Mouse (Mus musculus) liver, embryonic 12.5 days (tissue): ENCODE data around the gene Clrn2. TPM values are rescaled to one million over a fixed set of nuclear protein-coding genes. Genes with fewer than 3 reads are reported as not detected.
"Not testable (repeated sequence)": the region's sequence is repeated elsewhere in the genome, so short reads cannot be mapped to it uniquely, and the experiment has no call there.

Experiments used
- ATAC-seq: fragments of 200-750 bp; cut with Nextera tagmentation; 2 replicates; pipeline ENCODE4 v1.8.0; 2017; ENCODE audit warnings: moderate number of reproducible peaks, mild to moderate bottlenecking, moderate library complexity
- H3K27ac ChIP-seq: fragments of 300-500 bp; sonication (generic); 2 replicates; pipeline ENCODE4 v1.5.1; 2016; ENCODE audit warnings: mild to moderate bottlenecking
- H3K27me3 ChIP-seq: fragments of 300-500 bp; sonication (generic); replicated peaks from 2 replicates; pipeline ENCODE4 v1.6.1; 2016; ENCODE audit warnings: mild to moderate bottlenecking, moderate library complexity
- H3K36me3 ChIP-seq: fragments of 300-500 bp; sonication (generic); 2 replicates; pipeline ENCODE4 v1.6.1; 2016; ENCODE audit warnings: mild to moderate bottlenecking, moderate library complexity
- H3K4me1 ChIP-seq: fragments of 300-500 bp; sonication (generic); 2 replicates; pipeline ENCODE4 v1.6.1; 2016
- H3K4me2 ChIP-seq: fragments of 300-500 bp; sonication (generic); 2 replicates; pipeline ENCODE4 v1.6.1; 2016; ENCODE audit warnings: mild to moderate bottlenecking, moderate library complexity
- H3K4me3 ChIP-seq: fragments of 300-500 bp; sonication (generic); 2 replicates; pipeline ENCODE4 v1.5.1; 2016; ENCODE audit warnings: mild to moderate bottlenecking, moderate library complexity
- H3K9ac ChIP-seq: fragments of 300-500 bp; sonication (generic); 2 replicates; pipeline ENCODE4 v1.6.1; 2016; ENCODE audit warnings: mild to moderate bottlenecking, moderate library complexity
- H3K9me3 ChIP-seq: fragments of 300-500 bp; sonication (generic); replicated peaks from 2 replicates; pipeline ENCODE4 v1.6.1; 2016; ENCODE audit warnings: mild to moderate bottlenecking, moderate library complexity
- WGBS: fragments of 180-500 bp; shearing (Covaris S2); methylation state at CpG from one replicate; pipeline ENCODE4 v1.1.7; 2016; ENCODE audit not compliant: insufficient replicate concordance; 5-methylcytosine and 5-hydroxymethylcytosine counted together
- polyA plus RNA-seq: library from polyadenylated mRNA; unstranded; fragments of >200 nt; fragmentation: Nextera tagmentation; extraction: Ambion mirVana; gene quantifications from 2 replicates; pipeline ENCODE4 v1.2.1, GENCODE M21; 2016

Gene Clrn2
- polyA plus RNA-seq = not detected in 2 replicates

DNA sequence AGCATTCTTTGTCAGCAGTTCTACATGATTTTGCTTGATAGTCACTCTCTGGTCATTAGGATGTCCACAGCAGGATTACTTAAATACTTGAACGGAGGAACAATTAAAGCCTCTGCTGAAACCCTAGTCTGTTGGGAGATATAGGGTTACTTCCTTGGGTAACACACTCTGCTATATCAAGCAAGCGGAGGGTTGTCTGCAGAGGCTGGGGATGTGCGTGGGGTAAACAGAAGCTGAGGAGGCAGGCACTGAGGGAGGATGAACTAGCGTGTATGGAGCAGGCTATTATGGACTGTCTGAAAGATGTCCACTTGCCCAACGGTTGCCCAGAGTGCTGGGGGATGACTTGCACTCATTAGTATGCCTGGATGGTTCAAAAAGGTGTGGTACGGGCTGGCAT, at the start of gene Clrn2:
Gene Clrn2 (plus strand): TSS at position 301 of the 400 bp plus-strand sequence.
- H3K4me1 ChIP-seq = peaks cover 22% of the 10 kb centered on the region
- WGBS = 70% methylated on average over 6 of the region's 6 CpGs
- no peak within 1 kb of the TSS for H3K4me3 ChIP-seq
- H3K27me3 ChIP-seq = 0 out of 2 replicates have a peak, but pooled peaks cover 5% of the 10 kb centered on the region
- H3K4me2 ChIP-seq = no peak within 1 kb of the TSS
- ATAC-seq = no peak
- H3K9me3 ChIP-seq = no peaks in the 10 kb centered on the region
- H3K36me3 ChIP-seq = no peaks in the 10 kb centered on the region
- no peak within 1 kb of the TSS for H3K9ac ChIP-seq
- H3K27ac ChIP-seq = no peak within 1 kb of the TSS

- Histone ChIP-seq H3K27ac (no peak overlapping the region), H3K9me3 (no peaks in the 10 kb centered on the region), H3K27me3 (no peaks in the 10 kb centered on the region), H3K36me3 (no peaks in the 10 kb centered on the region), H3K4me1 (no peaks in the 10 kb centered on the region), H3K9ac (no peak overlapping the region), H3K4me2 (no peak overlapping the region), H3K4me3 (no peak overlapping the region)
- WGBS = 50% methylated on average over 2 of the region's 2 CpGs
- ATAC-seq = no peak
These were observed 47.4 kb upstream of the Clrn2 start for GRCm38 (mm10) chr5:45406129-45406528.

DNA sequence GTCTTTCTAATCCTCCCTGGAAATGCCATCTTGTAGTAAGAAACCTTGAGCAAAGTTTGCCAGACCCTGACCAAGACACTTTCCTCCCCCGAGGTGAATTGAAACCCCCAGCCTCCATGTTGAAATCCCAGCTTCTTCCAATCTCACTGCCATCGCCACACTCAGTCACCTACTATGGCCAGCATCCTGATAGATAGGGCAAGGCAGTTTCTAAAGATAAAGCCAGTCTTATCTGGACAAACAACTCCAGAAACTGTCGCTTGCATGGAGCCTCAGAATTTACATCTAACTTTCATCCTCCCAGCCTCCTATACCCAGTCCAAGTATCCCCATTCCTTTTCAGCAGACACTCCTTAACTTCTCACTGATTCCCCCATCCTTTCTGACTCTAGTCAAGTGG, 37.1 kb upstream of the Clrn2 start:
- H3K4me3 ChIP-seq = no peak overlapping the region
- H3K4me1 ChIP-seq = no peaks in the 10 kb centered on the region
- no peaks in the 10 kb centered on the region for H3K36me3 ChIP-seq
- no peak overlapping the region for H3K9ac ChIP-seq
- no peaks in the 10 kb centered on the region for H3K27me3 ChIP-seq
- no peaks in the 10 kb centered on the region for H3K9me3 ChIP-seq
- no peak overlapping the region for H3K4me2 ChIP-seq
- no peak for ATAC-seq
- WGBS = 53% methylated on average over 3 of the region's 3 CpGs
- no peak overlapping the region for H3K27ac ChIP-seq

DNA sequence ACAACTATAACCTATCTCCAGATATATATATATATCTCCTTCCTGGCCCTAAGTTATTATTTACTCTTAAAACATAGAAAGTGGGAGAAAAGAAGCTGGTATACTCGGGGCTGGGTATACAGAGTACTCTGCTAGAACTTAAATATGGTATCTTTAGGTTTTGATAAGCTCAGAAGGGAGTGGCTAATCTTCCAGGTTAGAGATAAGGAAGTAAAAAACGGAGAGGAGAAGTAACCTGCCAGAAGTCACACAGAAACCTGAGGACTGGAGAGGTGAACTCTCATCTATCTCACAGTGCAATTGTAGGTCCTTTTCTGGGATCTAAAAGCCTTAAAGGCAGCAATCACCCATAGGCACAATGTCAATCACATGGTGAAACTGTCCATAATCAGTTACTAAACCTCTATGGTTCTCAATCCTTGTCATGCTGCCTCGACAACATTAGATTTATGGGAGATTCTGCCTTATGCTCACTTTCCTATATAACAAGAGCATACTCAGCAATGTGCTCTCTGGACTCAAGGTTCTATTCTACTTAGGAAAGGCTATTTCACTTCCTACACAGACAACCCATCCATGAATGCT, 35.6 kb upstream of the Clrn2 start:
- Histone ChIP-seq H3K4me1 (no peaks in the 10 kb centered on the region), H3K9me3 (no peaks in the 10 kb centered on the region), H3K27me3 (no peaks in the 10 kb centered on the region), H3K4me2 (no peak overlapping the region), H3K4me3 (no peak overlapping the region), H3K36me3 (no peaks in the 10 kb centered on the region), H3K27ac (no peak overlapping the region), H3K9ac (no peak overlapping the region)
- no peak for ATAC-seq
- 36% methylated on average over 3 of the region's 3 CpGs for WGBS

DNA sequence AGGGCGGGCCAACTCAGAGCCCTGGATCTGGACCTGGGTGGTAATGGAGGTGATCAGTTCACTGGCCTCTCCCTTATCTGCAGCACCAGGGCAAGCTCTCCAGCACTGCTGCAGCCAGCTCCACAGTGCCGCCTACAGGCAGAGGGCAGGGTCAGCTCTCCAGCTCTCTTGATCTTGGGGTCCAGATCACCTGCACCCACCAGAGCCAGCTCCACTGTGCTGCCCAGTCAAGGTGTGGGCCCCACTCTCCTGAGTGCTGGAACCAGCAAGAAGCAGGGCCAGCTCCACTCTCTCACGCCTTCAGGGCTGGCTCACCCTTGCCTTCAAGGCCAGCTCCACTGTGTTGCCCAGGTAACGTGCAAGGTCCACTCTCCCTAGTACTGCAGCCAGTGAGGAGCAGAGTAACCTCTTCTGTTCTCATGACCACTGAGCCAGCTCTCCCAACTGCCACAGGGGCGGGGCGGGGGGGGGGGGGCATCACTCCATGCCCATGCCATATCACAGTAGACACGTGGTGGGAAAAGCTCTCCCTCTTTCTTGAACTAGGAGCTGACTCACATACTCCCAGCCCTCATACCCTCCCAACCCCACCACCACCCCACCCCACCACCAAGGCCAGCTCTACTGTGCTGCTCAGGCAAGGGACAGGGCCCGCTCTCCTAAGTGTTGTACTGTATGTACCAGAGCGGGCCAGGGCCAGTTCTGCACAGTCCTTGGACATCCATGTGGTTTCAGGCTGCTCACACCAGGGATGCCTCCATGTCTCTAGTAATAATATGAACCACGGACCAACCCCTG, 33.5 kb upstream of the Clrn2 start:
- H3K9me3 ChIP-seq = no peaks in the 10 kb centered on the region
- H3K4me3 ChIP-seq = no peak overlapping the region
- no peaks in the 10 kb centered on the region for H3K4me1 ChIP-seq
- no peaks in the 10 kb centered on the region for H3K27me3 ChIP-seq
- peak; percentile 60; the same call in 1 of the 2 replicates for ATAC-seq
- H3K9ac ChIP-seq = no peak overlapping the region
- no peak overlapping the region for H3K4me2 ChIP-seq
- H3K36me3 ChIP-seq = no peaks in the 10 kb centered on the region
- H3K27ac ChIP-seq = no peak overlapping the region
- 64% methylated on average over 10 of the region's 10 CpGs for WGBS

DNA sequence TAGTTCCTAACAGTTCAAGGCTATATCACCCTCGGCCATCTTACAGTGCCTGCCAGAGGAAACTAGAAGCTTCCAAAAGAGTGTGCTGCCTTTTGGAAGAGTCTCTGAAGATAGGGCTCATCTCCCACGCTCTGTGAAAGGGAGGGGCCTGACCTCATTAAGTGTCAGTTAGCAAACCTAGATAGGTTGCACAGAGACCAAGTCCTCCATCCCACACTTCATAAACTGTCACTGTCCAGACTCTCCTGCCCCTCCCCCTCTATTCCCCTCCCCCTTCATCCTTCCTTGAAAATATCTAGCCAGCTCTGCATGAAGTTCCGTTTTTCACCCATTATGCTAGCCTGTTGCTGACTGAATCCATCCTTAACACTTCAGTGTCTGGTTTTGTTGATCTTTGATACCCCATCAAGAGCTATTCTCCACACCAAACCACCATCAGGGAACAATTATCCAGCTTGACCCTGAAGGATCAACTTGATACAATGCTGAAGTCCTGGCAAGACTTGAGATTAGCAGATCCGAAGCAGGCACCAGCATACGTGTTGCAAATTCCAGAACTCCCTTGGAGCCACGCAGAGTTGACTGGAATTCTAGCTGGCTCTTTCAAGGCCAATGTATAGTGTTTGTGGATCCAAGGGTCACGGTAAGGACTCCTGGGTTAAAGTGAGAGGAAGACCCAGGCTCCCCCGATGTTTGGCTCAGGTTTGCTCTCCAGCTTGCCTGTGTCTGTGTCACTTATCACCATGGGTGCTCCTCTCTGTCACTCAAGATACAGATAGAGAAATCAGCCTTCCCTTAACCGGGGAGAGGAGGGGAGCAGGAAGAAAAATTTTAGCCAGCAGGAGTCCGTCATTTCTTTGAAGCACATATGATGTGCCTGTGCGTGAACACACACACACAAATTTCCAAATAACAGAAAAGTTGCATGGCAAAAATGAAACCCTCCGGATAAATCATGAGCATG, 31.4 kb upstream of the Clrn2 start:
- WGBS = 56% methylated on average over 12 of the region's 12 CpGs
- Histone ChIP-seq H3K9ac (no peak overlapping the region), H3K27me3 (no peaks in the 10 kb centered on the region), H3K36me3 (no peaks in the 10 kb centered on the region), H3K4me2 (no peak overlapping the region), H3K9me3 (no peaks in the 10 kb centered on the region), H3K27ac (no peak overlapping the region), H3K4me1 (no peaks in the 10 kb centered on the region), H3K4me3 (no peak overlapping the region)
- ATAC-seq = no peak

DNA sequence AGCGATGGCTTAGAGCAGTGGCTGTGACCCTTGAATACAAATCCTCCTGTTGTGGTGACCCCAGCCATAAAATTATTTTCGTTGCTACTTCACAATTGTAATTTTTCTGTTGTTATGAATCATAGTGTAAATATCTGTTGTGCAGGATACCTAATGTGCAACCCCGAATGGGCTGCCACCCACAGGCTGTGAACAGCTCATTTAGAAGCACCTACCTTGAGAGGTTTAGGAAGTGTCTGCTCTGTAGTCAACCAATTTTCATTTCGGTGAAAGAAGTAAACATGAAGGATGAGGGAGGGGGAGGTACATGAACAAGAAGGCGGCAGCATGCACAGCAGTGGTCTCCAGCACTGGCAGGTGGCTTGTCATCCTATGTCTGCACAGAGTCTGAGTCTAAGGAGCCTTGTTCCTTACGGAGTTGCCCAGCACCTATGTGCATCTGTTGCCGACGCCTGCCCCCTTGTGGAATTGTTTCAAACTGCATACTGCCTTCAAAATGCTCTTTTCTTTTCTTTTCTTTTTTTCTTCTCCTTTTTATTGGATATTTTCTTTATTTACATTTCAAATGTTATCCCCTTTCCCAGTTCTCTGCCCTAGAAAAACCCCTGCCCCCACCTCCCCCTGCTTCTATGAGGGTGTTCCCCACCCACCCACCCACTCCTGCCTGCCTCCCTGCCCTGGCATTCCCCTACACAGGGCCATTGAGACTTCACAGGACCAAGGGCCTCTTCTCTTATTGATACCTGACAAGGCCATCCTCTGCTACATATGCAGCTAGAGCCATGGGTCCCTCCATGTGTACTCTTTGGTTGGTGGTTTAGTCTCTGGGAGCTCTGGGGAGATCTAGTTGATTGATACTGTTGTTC, 29.3 kb upstream of the Clrn2 start:
- Histone ChIP-seq H3K27ac (no peak overlapping the region), H3K4me3 (no peak overlapping the region), H3K4me1 (no peaks in the 10 kb centered on the region), H3K36me3 (no peaks in the 10 kb centered on the region), H3K9me3 (no peaks in the 10 kb centered on the region), H3K27me3 (no peaks in the 10 kb centered on the region), H3K9ac (no peak overlapping the region), H3K4me2 (no peak overlapping the region)
- no peak for ATAC-seq
- 38% methylated on average over 8 of the region's 8 CpGs for WGBS

DNA sequence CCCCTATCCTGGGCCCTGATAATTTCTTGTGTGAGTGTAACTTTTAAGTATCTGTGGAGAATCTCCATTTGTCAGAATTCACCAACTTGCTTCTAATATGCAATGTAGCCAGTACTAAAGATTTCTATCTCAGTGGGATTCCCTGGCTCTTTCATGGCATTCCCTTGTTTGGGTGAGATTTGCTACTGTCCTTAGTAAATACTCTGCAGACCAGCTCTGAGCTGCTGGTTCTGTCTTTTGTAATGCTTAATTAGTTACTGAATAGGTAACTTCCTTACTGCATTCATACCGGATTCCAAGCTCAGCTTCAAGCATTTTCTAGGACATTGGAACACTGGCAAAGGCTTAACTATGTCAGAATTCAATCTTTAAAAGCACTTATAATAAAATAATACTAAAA, 27.8 kb upstream of the Clrn2 start:
- not testable (repeated sequence) for H3K27me3 ChIP-seq, H3K9ac ChIP-seq, H3K36me3 ChIP-seq, H3K4me1 ChIP-seq, H3K4me3 ChIP-seq, H3K27ac ChIP-seq, H3K4me2 ChIP-seq, ATAC-seq, H3K9me3 ChIP-seq
- 71% methylated on average over 1 of the region's 1 CpGs for WGBS

- no peaks in the 10 kb centered on the region for H3K9me3 ChIP-seq
- H3K4me1 ChIP-seq = no peaks in the 10 kb centered on the region
- H3K27me3 ChIP-seq = no peaks in the 10 kb centered on the region
- H3K4me2 ChIP-seq = no peak overlapping the region
- 13% methylated on average over 1 of the region's 1 CpGs for WGBS
- no peak overlapping the region for H3K9ac ChIP-seq
- H3K4me3 ChIP-seq = no peak overlapping the region
- no peak overlapping the region for H3K27ac ChIP-seq
- ATAC-seq = no peak
- no peaks in the 10 kb centered on the region for H3K36me3 ChIP-seq
These were observed 27.0 kb upstream of the Clrn2 start for GRCm38 (mm10) chr5:45426416-45427034.

DNA sequence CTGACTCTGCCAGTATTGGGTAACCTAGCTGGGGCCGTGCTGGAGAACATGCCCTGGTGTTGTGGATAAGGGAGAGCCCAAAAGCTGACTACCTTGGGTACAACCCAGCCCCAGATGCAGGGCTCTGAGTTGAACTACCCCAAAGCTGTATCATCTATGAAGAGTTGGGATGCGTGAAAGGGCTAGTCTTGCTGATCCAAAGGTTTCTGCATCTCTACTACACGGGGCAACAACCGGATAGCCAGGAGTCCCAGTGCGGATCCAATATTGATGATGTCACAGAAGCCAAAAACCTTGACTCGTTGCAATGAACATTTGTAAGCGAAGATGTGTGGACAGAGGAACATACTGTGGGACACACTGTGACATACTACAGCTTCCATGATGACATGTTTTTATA, 25.7 kb upstream of the Clrn2 start:
- Histone ChIP-seq H3K4me3 (no peak overlapping the region), H3K27me3 (no peaks in the 10 kb centered on the region), H3K9ac (no peak overlapping the region), H3K27ac (no peak overlapping the region), H3K4me2 (no peak overlapping the region), H3K36me3 (0 out of 2 replicates have a peak, but pooled peaks cover 2% of the 10 kb centered on the region), H3K9me3 (no peaks in the 10 kb centered on the region), H3K4me1 (no peaks in the 10 kb centered on the region)
- ATAC-seq = no peak
- WGBS = 76% methylated on average over 7 of the region's 7 CpGs
